Mouse (Mus musculus) MEL (cell line): Measurements from ENCODE around the gene Tmpo.

ENCODE experiments used
- CHD2 ChIP-seq: IDR thresholded peaks from 2 replicates; pipeline ENCODE4 v1.6.1; 2011; ENCODE audit warnings: low read length, improper control_type of control experiment
- CTCF ChIP-seq, 3 experiments: IDR thresholded peaks in 2 of 3; conservative IDR thresholded peaks in 1 of 3; 2 replicates each; pipeline ENCODE4 v1.5.1; 2011 to 2012; ENCODE audit warnings: low read length in 3 of 3, low read depth in 2 of 3, mild to moderate bottlenecking in 2 of 3, improper control_type of control experiment in 1 of 3, inconsistent platforms in 1 of 3, mixed read lengths in 1 of 3, moderate library complexity in 1 of 3; ENCODE audit not compliant: control insufficient read depth in 1 of 3, insufficient read depth in 1 of 3, poor library complexity in 1 of 3, severe bottlenecking in 1 of 3
- EP300 ChIP-seq, 2 experiments: IDR thresholded peaks; 2 replicates each; pipeline ENCODE4 v1.6.1; 2011; ENCODE audit warnings: improper control_type of control experiment in 2 of 2, low read length in 2 of 2, low read depth in 1 of 2, mild to moderate bottlenecking in 1 of 2
- GATA1 ChIP-seq: IDR thresholded peaks from 2 replicates; pipeline ENCODE4 v1.6.1; 2011; ENCODE audit warnings: low read depth, low read length, improper control_type of control experiment
- MEF2A ChIP-seq: IDR thresholded peaks from 2 replicates; pipeline ENCODE4 v1.6.1; 2014; ENCODE audit warnings: low read depth, mild to moderate bottlenecking, inconsistent platforms, low read length, improper control_type of control experiment; ENCODE audit not compliant: poor library complexity, insufficient replicate concordance, severe bottlenecking; ENCODE audit errors: extremely low read depth
- POLR2A ChIP-seq, 2 experiments: IDR thresholded peaks; 2 replicates each; pipeline ENCODE4 v1.6.1; 2011 to 2012; ENCODE audit warnings: low read length in 2 of 2, mild to moderate bottlenecking in 2 of 2, control low read depth in 1 of 2, improper control_type of control experiment in 1 of 2, low read depth in 1 of 2, moderate library complexity in 1 of 2; ENCODE audit not compliant: control insufficient read depth in 1 of 2, insufficient read depth in 1 of 2, poor library complexity in 1 of 2
- POLR2AphosphoS2 ChIP-seq: IDR thresholded peaks from 2 replicates; pipeline ENCODE4 v1.6.1; 2011; ENCODE audit warnings: low read length, improper control_type of control experiment
- TAL1 ChIP-seq: IDR thresholded peaks from 2 replicates; pipeline ENCODE4 v1.6.1; 2012; ENCODE audit warnings: mild to moderate bottlenecking, inconsistent platforms, low read length, moderate library complexity, mixed read lengths
- USF1 ChIP-seq: IDR thresholded peaks from 2 replicates; pipeline ENCODE4 v1.6.1; 2014; ENCODE audit warnings: low read depth, mild to moderate bottlenecking, inconsistent platforms, low read length, improper control_type of control experiment, moderate library complexity
- ZNF384 ChIP-seq: IDR thresholded peaks from 2 replicates; pipeline ENCODE4 v1.6.1; 2012; ENCODE audit warnings: low read depth, mild to moderate bottlenecking, inconsistent platforms, low read length, improper control_type of control experiment

GRCm38 (mm10) chr10:91187349-91187748, 6.2 kb upstream of the Tmpo start:
- TF ChIP-seq POLR2A (IDR thresholded peaks at IDR 0.05; ENCODE audit: control insufficient read depth in 1 of 2, insufficient read depth in 1 of 2, low read depth in 1 of 2, low read length in 2 of 2, poor library complexity in 1 of 2): no peak
- no peak for TF ChIP-seq CTCF (IDR thresholded peaks at IDR 0.05 in 2 of 3, conservative IDR thresholded peaks at IDR 0.05 in 1 of 3; ENCODE audit: control insufficient read depth in 1 of 3, insufficient read depth in 1 of 3, low read depth in 2 of 3, low read length in 3 of 3, poor library complexity in 1 of 3, severe bottlenecking in 1 of 3)
- no peak for TF ChIP-seq MEF2A
- TF ChIP-seq EP300 (IDR thresholded peaks at IDR 0.05; ENCODE audit: low read depth in 1 of 2, low read length in 2 of 2): no peak
- no peak for TF ChIP-seq POLR2AphosphoS2
- TF ChIP-seq ZNF384: no peak
- TF ChIP-seq USF1: no peak
- no peak for TF ChIP-seq CHD2
- no peak for TF ChIP-seq GATA1
- no peak for TF ChIP-seq TAL1
